Mouse (Mus musculus): ENCODE measurements around the gene Selenoh.

GRCm38 (mm10) chr2:84688080-84688844, 17.7 kb upstream of the Selenoh start:
- TF ChIP-seq E2F4 (IDR thresholded peaks at IDR 0.05; ENCODE audit: insufficient read depth) (no peak), POLR2A (IDR thresholded peaks at IDR 0.05; ENCODE audit: insufficient read length, low read depth) (no peak), USF1 (IDR thresholded peaks at IDR 0.05; ENCODE audit: low read depth) (no peak), MAX (IDR thresholded peaks at IDR 0.05; ENCODE audit: low read depth) (no peak), TCF12 (IDR thresholded peaks at IDR 0.05; ENCODE audit: insufficient read depth, poor library complexity, severe bottlenecking) (no peak)
